Mouse (Mus musculus) embryonic fibroblast, embryonic 13.5 days (primary cell): ENCODE measurements at regions not wholly inside any gene's neighbourhood (a gene's known extent, or its start where the extent isn't known, plus 50 kb on each side); places are given as distances from the start of the nearest gene placed in this dataset.

Experiments
- CTCF ChIP-seq: IDR thresholded peaks from 2 replicates; pipeline ENCODE4 v1.5.1; 2011; ENCODE audit warnings: mild to moderate bottlenecking, control low read depth, low read length, moderate library complexity, borderline replicate concordance; ENCODE audit not compliant: insufficient read depth
- POLR2A ChIP-seq: IDR thresholded peaks from 2 replicates; pipeline ENCODE4 v1.6.1; 2011; ENCODE audit warnings: low read depth, mild to moderate bottlenecking, control low read depth, low read length, moderate library complexity

DNA sequence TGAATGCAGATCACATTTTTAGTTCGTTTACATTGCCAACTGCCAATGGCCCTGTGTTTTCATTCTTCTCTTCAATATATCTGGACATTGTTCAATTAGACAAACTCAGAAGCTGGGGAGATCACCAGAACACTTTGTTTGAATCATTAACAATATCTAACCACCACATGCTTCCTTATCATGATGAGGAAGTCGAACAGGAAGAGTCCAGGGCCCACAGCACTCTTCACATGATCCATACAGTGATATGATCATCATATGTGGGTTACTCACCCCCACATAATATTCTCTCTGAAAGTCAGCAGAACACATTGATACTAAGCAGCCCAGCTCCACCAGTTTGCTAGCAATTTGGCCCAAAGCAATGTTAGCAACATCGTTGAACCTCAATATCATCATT, 71.0 kb upstream of the Kit start:
- TF ChIP-seq CTCF (no peak), POLR2A (no peak)
